Mouse (Mus musculus): Measurements from ENCODE around the gene Asb2.

The Asb2 gene

DNA sequence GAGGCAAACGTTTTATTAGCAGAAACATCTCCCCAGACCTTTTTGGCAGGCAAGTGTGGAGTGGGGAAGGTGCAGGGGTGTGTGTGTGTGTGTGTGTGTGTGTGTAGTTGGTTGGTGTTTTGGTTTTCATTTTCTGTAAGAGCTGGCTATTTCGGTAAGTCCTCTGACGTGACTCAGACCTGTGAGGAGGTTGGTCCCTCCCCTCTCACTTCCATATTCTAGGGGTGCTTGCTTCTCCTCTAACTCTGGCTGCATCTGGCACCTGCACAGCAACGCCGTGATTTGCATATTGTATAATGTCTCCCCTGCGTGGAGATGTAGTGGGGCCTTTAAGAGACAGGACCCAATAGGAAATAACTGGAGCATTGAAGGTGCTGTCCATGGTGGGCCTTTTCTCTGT, 82.8 kb downstream of the Asb2 start:
- DNase-seq (ENCODE audit: low spot score in 2 of 2): peak in 1 of 2 experiments; percentile 28

DNA sequence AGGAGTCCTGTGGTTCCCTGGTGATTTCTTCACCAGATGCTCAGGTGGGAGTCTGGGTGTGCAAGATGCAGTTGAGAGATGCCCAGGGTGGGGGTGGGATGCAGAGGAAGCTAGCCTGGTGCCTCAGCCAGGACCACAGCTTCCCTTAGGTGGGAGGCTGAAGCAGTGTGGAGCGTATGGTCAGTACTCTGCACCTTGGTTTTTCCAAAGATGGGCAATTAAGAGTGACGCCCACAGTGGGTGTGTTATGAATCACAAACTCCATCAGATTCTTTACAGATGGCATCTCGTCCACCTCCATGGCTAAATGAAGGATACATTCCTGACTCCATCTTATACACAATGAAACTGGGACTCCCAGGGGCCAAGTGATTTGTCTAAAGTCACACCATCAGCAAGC, 83.6 kb downstream of the Asb2 start:
- no peak for DNase-seq (ENCODE audit: low spot score in 2 of 2)

Data from frontal cortex, postnatal 36 days (tissue).